Mouse (Mus musculus): ENCODE results near the gene Bcl2a1b.
"Not testable (repeated sequence)": the region's sequence is repeated elsewhere in the genome, so short reads cannot be mapped to it uniquely, and the experiment has no call there.

Bcl2a1b gene

DNA sequence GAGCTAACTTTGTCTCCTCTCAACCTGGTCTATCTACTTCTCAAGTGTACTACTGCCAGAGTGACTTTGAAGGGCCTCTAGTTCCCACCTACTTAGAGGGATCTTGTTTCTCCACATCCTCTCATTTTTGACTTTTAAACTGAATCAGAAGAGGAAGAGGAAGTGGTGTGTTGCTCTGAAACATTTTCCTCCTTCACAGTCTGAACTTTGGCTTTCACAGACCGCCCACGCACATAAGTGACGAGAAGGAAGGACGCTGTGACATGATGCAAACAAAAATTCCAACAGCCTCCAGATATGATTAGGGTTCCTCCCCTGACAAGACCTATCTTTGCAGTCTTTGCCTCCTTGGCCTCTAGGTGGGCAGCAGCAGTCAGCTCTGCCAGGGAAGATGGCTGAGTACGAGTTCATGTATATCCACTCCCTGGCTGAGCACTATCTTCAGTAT, at the start of gene Bcl2a1b, which contains the start of gene Gm29094:
TSS of gene Bcl2a1b (plus strand) at position 241 of the 448 bp plus-strand sequence.
TSS of gene Gm29094 (plus strand) at position 411 of the 448 bp plus-strand sequence.
- not testable (repeated sequence) for DNase-seq (ENCODE audit: low spot score)

DNA sequence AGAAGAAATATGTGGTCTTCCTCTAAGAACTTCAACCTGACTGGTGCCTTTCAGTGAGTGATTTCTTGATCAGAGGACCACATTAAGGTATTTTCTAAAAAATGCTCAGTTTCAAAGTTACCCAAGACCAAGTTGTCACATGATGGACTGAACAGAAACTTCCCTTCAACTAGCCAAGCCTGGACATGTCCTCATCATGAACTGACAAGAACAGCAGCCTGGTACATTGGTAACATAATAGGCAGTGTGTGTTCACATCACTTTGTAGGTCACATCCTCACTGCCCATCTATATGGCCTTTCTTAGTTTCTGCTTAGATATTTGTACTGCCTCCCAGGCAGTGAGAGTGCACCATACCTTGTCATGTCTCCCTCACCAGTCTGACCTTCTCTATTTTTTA, 26.5 kb upstream of the Bcl2a1b start:
- DNase-seq (ENCODE audit: low spot score), result not testable (repeated sequence)

DNA sequence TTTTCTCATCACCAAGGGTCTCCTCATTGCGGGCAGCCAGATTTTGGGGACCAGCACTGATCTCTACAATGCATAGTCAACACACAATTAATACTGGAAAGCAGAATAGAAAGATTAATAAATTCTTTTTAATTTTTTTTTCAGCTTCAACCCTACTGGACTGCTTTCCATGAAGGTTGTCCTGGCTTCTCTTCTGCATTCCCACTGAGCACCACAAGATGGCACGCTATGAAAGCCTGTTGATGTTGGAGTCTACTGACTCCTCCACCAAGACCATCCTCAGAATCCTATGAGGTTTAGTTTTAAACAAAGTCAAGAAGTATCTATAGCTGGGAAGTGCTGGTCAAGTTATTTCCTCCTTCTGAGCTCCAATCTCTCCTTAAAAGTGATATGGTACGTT, 20.2 kb upstream of the Bcl2a1b start:
- peak; percentile 76 for DNase-seq (ENCODE audit: low spot score)

DNA sequence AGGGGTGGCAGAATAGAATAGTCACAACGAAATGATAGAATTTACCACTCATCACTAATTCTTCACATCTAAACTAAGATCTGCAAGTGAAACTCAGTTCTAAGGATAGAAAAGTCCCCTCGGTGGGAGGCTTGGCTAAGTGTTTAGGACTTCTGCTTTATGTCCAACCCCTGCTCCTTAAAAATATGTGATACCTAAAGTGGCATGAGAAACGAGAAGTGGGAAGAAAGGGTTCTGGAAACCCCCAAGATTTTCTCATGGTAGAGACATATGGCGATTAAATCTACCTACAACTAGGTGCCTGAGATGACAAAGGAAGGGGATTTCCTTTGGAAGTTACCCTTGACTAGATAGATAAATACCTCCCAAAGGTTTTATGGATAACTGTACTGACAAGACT, 19.5 kb upstream of the Bcl2a1b start:
- DNase-seq (ENCODE audit: low spot score), result not testable (repeated sequence)

DNA sequence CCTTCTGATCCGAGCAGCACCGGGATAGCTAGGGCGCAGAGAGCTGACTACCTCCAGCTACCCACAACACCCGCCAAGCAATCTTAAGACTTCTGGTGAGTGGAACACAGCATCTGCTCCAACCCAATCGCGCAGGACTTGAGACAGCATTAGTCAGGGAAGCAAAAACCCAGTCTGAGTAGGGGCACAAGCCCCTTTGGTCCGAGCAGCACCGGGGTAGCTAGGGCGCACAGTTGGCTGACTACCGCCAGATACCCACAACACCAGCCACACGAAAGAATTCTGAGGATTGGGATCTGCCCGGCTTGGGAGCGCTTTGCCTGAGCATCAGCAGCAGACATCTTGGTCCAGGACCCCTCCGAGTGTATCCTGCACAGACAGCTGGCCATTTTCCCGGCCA, 12.0 kb upstream of the Bcl2a1b start:
- DNase-seq (ENCODE audit: low spot score), result not testable (repeated sequence)

DNA sequence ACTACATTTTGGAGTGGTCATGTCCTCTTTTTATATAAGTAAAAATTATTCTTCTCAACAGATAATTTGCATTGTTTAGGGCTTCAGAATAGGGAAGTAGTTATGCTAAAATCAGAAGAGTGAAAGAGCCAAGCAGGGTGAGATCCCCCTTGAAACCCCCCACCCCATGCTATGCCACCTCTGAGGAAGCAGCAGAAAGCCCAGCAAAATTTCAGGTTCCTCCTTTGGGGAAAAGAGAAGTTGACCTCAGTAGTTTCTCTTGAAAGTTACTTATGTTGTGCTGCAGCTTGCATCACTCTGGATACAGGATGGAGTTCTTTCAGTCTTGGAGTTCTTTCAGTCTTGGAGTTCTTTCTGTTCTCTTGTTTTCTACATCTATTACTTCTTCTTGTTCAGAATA, 3.5 kb upstream of the Bcl2a1b start:
- not testable (repeated sequence) for DNase-seq (ENCODE audit: low spot score)

DNA sequence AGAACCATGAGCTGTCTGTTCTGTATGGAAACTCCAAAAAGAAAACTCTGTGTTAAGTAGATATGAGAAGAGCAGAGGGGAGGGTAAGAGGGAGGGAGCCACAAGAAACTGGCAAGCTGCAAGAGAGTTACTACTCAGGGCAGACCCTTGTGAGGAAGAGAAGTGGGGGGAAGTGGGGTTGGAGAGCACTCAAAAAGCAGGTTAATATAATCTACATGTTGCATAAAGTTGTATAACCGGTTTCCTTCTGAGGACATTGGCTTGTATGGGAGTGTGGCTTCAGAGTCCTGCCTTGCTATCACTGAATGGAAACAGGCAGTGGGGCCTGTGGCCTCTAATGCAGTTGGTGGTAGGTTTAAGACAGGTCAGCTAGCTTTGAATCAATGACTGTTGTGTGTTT, 1.5 kb upstream of the Bcl2a1b start:
- not testable (repeated sequence) for DNase-seq (ENCODE audit: low spot score)

DNA sequence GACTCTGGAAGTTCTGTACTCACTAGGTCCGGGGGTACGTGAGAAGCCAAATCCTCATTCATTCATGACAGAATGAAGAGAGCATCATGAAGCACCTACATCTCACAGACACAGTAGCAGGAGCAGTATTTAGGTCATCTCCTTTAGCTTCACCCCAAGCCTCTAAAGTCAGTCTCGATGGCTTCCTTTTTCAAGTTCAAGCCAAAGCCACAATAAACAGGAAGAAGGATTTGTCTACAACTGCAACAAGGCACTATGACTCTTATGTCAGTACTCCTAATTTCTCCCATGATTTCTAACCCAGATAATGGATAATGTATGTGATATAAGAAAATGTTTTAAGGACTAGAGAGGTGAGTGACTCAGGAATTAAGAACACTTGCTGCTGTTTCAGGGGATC, 660 bp upstream of the Bcl2a1b start:
- not testable (repeated sequence) for DNase-seq (ENCODE audit: low spot score)

DNA sequence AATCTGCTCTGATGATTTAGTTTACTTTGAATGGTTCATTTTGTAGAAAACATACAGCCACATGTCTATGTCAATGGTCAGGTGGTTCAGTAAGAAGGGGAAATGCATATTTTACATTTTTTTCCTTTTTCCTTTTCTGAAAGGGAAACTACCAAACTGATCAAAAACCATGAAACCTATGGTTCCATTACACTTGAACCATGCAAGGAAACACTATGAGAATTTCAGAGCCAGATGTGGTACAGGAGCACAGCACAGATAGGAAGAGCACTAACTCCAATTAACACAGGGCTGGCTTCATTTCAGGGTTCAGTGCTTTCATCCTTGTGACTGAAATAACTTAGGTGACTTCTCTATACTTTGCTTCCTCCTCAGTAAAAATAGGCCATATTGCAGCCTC, 3.2 kb downstream of the Bcl2a1b start:
- not testable (repeated sequence) for DNase-seq (ENCODE audit: low spot score)

DNA sequence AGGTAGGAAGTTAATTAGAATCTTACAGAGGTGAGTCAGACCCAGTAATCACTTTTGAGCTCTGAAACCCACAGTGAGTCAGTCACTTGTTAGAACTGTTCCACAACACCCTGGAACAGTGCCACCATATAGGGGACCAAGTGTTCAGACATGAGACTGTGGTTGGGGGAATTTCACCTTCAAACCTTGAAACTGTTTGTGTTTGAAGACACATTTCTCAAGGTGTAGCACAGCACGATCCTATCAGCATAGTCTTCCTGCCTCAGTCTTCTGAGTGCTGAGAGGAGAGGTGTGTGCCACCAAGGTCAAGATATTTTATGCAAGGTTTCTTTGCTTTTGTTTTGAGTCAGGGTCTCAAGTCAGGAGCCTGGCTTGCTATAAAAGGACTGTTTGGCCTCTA, 9.9 kb downstream of the Bcl2a1b start:
- DNase-seq (ENCODE audit: low spot score), result not testable (repeated sequence)

DNA sequence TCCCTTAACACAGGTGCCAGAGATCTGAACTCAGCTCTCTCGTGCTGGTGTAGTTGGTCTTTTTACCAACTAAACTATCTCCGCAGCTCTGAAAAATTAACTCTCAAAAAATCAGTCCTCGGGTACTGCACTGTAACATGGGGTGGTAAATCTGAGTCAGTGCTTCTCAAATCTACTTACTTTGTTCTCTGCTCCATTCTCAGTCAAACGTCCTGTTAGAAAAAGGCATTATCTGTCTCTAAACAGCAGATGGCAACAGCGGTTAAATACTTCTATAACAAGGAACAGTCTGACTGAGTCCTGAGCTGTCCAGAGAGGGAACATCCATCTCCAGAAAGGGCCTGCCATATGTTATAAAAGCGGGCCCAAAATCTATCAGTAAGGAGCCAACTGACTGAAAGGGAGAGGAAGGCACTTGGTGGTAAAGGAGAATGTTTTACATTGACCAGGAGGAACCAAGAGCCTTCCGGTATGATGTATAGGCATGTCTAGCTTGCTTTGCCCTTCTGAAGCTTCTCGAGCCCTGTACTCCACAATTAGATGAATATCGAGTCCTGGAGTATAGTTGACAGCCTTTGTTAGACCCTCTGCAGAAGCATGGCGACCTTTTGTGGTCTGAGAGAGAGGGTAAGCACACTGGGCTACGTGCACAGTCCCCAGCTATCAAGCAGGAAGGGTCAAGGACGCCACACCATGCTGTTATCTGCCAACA, 11.5 kb downstream of the Bcl2a1b start, which contains the start of gene Mthfs:
TSS of gene Mthfs (plus strand) at position 324 of the 712 bp plus-strand sequence.
- not testable (repeated sequence) for DNase-seq (ENCODE audit: low spot score)

DNA sequence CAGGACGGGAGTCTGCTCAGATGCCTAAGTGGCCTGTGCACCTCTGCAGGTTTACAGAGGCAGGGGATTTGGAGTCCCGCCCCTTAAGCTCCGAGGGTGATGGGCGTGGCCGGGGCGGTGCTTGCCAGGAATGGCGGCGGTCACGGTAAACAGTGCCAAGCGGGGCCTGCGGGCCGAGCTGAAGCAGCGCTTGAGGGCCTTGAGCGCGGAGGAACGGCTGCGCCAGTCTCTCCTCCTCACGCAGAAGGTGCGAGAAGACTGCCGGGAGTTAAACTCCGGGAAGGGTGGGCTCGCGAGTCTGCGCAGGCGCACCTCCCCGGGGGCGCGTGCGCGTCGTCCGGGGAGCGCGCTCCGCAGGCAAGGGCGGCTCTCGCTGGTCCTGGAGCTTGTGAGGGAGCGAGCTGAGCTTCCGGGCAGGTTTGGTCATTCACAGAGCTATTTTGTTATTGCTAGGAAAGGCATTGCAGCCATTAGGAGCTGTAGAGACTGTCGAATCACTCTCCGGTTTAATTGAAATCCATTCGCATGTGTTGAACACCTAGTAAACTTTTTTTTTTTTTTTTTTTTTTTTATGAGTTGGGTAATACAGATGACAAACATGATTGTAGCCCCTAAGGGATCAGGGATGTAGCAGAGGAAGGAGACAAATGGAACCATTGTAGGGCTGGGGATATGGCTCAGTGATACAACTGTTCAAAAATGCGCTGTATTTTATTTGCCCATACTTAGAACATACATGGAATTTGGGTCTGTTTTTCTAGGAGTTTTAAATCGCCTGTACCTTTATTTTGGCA, 12.3 kb downstream of the Bcl2a1b start:
- DNase-seq (ENCODE audit: low spot score), result peak; percentile 82

DNA sequence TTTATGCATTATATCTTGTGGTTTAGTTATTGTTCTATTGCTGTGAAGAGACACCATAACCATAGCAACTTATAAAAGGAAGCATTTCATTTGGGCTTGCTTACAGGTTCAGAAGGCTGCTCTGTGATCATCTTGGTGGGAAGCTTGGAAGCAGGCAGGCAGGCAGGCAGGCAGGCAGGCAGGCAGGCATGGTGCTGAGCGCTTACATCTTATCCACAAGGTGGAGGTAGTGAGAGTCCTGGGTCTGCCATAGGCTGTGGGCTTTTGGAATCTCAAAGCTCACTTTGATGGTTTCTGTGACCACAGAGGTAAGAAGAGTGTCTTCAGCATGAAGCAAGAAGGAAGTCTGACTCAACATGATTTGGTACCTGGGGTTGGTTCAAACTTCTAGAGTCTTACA, 13.4 kb downstream of the Bcl2a1b start:
- not testable (repeated sequence) for DNase-seq (ENCODE audit: low spot score)

DNA sequence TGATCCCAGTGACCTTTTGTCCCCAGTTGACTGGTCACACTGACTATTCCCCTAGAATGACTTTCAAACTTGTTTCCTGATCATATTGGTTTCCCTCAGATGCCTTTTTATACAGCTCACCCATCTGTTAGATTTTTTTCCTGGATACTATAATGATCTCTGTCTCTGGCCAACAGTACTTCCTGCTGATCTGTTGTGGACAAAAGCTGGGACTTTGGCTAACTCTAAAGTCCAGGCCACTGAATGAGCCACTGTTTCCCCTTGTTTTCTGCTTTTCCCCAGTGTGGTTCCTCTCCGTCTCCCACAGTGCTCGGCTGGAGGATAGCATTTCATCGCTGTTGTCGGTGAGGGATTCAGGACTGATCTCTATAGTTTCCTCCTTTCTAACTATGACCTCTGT, 19.2 kb downstream of the Bcl2a1b start:
- not testable (repeated sequence) for DNase-seq (ENCODE audit: low spot score)

DNA sequence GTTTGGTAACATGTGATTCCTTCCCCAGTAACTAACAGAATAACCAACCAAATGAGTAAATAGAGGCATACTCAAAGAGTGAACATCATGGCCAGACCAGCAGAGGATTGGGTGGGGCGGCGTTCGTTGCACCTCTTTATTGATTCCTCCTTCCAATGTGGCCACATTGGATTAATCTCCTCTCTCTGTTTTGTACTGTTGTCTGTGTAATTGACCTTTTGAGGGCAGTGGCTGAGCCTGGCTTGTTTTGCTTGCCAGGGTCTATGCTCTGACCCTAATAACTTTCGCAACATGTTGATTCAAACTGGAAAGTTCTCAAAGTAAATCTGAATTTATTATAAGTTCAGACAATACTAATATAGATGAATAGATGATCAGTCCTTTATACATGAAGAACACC, 20.7 kb downstream of the Bcl2a1b start:
- DNase-seq (ENCODE audit: low spot score), result not testable (repeated sequence)

DNA sequence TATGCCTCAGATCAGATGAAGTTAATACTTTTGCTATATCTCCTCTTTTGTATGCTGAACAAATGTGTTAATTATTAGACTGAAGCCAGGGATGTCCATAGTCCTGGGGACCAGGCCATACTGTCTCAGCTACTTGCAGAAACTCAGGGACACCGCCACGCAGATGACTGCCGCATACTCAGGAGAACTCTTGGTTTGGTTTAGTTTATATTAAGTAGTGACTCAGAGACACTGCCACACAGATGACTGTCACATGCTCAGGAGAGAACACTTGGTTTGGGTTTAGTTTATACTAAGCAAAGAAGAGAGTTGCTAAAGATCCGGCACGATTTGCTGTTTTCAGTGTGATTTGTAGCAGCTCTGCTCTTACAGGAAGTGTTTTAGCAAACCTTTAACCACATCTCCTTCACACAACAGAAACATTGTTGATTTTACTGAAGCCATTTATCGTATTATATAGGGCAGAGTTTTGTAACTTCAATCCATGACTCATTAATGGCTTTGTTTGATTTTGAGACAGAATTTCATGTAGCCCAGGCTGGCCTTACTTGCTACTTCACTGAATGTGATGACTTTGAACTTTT, 21.8 kb downstream of the Bcl2a1b start:
- DNase-seq (ENCODE audit: low spot score), result not testable (repeated sequence)

DNA sequence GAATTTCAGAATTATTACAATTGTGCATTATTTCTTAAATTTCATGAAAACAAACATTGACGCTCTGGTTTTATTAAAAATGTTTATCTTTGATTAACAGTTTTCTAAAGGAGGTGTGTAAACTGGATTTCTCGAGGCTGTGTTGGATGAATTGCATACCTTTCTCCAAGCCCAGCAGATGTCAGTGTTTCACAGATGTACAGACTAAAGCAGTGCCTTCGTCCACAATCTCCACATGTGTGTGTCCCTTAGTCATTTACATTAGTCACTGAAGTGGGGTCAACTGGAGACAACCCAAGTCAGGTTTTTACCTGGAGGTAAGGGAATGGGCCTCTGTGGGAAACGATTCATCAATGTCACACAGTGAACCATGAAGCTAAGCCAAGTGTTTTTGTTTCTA, 27.1 kb downstream of the Bcl2a1b start:
- DNase-seq (ENCODE audit: low spot score), result peak; percentile 22

DNA sequence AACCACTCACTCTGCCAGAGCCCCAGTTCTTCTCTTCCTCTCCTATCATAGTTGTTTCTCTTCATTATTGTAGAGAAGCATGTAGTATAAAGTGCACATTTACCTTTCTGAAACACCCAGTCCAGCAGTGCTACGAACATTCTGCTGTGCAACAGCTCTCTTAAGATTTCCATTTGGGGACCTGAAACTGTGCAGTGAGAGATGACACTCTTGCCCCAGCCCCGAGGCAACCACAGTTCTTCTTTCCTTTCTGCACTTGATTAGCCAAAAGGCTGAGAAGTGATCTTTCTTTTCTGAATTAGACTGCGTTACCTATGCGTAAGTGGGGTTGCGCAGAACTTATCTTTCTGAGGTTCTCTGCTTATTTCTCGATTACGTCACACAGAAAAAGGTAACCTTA, 29.1 kb downstream of the Bcl2a1b start:
- DNase-seq (ENCODE audit: low spot score), result no peak

DNA sequence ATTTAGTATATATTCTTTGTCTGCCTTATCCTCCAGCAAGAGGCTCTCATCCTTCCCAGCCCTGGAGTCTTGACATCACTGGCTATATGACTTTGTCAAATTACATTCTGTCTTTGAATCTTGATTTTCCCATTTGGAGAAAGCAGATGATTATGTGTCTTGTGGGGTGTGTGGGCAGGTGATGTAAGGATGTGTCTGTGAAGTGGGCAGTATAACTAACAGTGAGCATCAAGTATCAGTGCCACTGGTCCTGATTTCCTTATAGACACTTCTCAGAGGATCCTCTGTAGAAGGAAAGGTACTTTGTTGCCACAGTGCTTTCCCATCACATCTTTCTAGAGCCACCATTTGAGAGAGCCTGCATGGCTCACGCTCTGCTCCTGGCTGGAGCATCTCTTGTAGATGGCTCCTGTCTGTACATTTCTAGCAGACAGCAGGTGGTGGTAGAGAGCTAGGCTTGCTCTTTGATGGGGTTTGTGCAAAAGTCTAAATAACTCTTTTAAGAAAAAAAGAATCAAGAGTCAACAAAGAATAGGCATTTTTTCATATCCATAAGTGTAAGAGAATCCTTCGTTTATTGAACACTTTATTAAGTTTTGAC, 32.0 kb downstream of the Bcl2a1b start:
- DNase-seq (ENCODE audit: low spot score), result peak; percentile 53

DNA sequence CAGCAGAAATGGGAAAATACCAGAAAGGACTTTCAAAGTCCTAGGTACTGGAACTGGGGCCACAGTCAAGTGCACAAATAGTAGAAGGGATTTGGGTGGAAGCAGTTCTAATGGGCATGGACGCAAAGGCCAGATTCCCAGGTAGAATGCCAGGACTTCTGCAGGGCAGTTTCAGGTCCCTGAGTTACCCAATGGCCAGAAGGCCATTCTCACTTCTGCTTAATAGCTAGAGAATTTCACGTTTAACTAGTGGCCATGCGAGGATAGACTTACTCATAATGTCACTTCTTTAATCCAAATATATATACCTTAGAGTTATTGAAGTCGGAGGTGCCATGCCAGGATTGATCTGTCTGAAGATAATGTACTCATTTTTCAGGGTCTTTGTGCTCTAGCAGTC, 38.1 kb downstream of the Bcl2a1b start:
- DNase-seq (ENCODE audit: low spot score), result not testable (repeated sequence)

DNA sequence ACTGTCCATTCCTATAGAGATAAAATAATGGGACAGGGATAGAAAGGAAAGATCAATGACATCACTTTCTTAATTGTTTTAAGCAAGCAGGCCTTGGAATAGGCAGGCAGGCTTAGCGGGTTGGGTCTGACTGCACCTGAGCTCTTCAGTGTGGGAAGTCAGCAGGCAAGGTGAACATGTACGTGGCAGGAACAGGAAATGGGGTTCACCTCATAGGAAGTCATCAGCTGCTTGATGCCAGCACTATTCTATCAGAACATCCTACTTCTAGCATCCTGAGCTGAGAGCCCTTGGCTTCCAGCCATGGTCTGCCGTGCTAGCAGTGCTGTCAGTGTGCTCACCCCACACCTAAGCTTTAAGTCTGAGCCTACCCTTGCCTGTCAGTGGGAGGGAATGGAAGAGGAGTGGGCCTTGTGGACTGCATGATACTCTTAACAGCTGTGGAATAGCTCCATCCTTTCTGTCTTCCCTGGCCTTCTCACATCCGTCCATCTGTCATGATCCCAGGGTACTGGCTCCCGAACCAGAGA, 40.0 kb downstream of the Bcl2a1b start:
- DNase-seq (ENCODE audit: low spot score), result not testable (repeated sequence)

DNA sequence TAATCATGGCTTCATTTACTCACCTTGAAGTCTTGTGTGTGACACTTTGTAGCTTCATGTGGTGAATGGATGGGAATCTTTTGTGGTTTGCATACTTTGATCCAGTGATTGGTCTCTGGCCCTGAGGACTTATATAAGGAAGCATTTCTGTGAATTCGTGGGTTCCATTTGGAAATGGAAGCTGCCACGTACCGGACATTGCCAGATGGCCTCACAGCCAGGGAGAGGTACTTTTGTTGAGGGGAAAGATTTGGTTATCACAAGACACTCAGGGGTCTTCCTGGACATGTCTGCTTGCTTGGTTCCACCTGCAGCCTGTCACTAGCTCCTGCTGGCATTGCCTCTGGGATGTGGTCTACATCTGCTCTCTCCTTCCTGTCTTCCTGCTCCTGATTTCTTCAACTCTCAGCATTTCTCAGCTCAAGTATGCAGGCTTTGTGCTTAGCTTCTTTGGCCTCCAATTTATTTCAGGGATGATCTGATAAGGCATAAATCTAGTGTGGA, 41.6 kb downstream of the Bcl2a1b start:
- DNase-seq (ENCODE audit: low spot score), result not testable (repeated sequence)
